Mouse (Mus musculus) stomach, embryonic 14.5 days (tissue): ENCODE results near the gene Bpifb2. TPM values are rescaled to one million over a fixed set of nuclear protein-coding genes. Genes with fewer than 3 reads are reported as not detected.

Source experiments
- ATAC-seq: fragments of 200-750 bp; cut with Nextera tagmentation; 2 replicates; pipeline ENCODE4 v1.8.0; 2017; ENCODE audit warnings: low read depth, moderate TSS enrichment; ENCODE audit not compliant: insufficient number of reproducible peaks, insufficient read depth, low FRiP score
- H3K27ac ChIP-seq: fragments of 300-500 bp; sonication (generic); 2 replicates; pipeline ENCODE4 v1.5.1; 2014; ENCODE audit warnings: mild to moderate bottlenecking, low read length, moderate library complexity, mixed read lengths
- H3K27me3 ChIP-seq: fragments of 300-500 bp; sonication (generic); 2 replicates; pipeline ENCODE4 v1.6.1; 2014; ENCODE audit warnings: low read length, control low read depth, mixed read lengths; ENCODE audit not compliant: control insufficient read depth, insufficient read depth
- H3K36me3 ChIP-seq: fragments of 300-500 bp; sonication (generic); 2 replicates; pipeline ENCODE4 v1.6.1; 2014; ENCODE audit warnings: mild to moderate bottlenecking, control low read depth, low read length, moderate library complexity, mixed read lengths; ENCODE audit not compliant: control insufficient read depth, insufficient read depth
- H3K4me1 ChIP-seq: fragments of 300-500 bp; sonication (generic); 2 replicates; pipeline ENCODE4 v1.6.1; 2014; ENCODE audit warnings: low read length, control low read depth, mixed read lengths; ENCODE audit not compliant: control insufficient read depth, insufficient read depth
- H3K4me2 ChIP-seq: fragments of 300-500 bp; sonication (generic); replicated peaks from 2 replicates; pipeline ENCODE4 v1.6.1; 2014; ENCODE audit warnings: low read depth, low read length, control low read depth
- H3K4me3 ChIP-seq: fragments of 300-500 bp; sonication (generic); 2 replicates; pipeline ENCODE4 v1.5.1; 2014; ENCODE audit warnings: low read depth, low read length, control low read depth
- H3K9ac ChIP-seq: fragments of 300-500 bp; sonication (generic); replicated peaks from 2 replicates; pipeline ENCODE4 v1.6.1; 2014; ENCODE audit warnings: low read depth, mild to moderate bottlenecking, control low read depth, low read length, moderate library complexity, mixed read lengths
- H3K9me3 ChIP-seq: fragments of 300-500 bp; sonication (generic); 2 replicates; pipeline ENCODE4 v1.6.1; 2016; ENCODE audit warnings: low read depth, low read length, control low read depth; ENCODE audit not compliant: control insufficient read depth
- WGBS: fragments of 180-500 bp; shearing (Covaris S2); extraction: QIAGEN DNeasy Blood & Tissue Kit; methylation state at CpG from one replicate; pipeline ENCODE4 v1.1.7; 2014; 5-methylcytosine and 5-hydroxymethylcytosine counted together
- polyA plus RNA-seq: library from polyadenylated mRNA; unstranded; fragments of >200 nt; fragmentation: Nextera tagmentation; extraction: Ambion mirVana; gene quantifications from 2 replicates; pipeline ENCODE4 v1.2.1, GENCODE M21; 2014

Bpifb2 gene
- polyA plus RNA-seq, 1 experiment from 2014 or later = not detected

GRCm38 (mm10) chr2:153851030-153851360 lies 23.9 kb upstream of the Bpifb2 start:
- no peak overlapping the region for H3K9ac ChIP-seq
- no peak overlapping the region for H3K27ac ChIP-seq
- 46% methylated on average over 4 of the region's 4 CpGs for WGBS
- no peak for ATAC-seq
- H3K27me3 ChIP-seq = no peaks in the 10 kb centered on the region
- H3K36me3 ChIP-seq = no peaks in the 10 kb centered on the region
- H3K4me3 ChIP-seq = no peak overlapping the region
- H3K9me3 ChIP-seq = no peaks in the 10 kb centered on the region
- no peak overlapping the region for H3K4me2 ChIP-seq
- H3K4me1 ChIP-seq = no peaks in the 10 kb centered on the region

GRCm38 (mm10) chr2:153853544-153853943 lies 21.3 kb upstream of the Bpifb2 start:
- Histone ChIP-seq H3K4me3 (no peak overlapping the region), H3K9me3 (no peaks in the 10 kb centered on the region), H3K27me3 (no peaks in the 10 kb centered on the region), H3K9ac (no peak overlapping the region), H3K4me1 (no peaks in the 10 kb centered on the region), H3K4me2 (no peak overlapping the region), H3K27ac (no peak overlapping the region), H3K36me3 (no peaks in the 10 kb centered on the region)
- WGBS = 19% methylated on average over 5 of the region's 5 CpGs
- ATAC-seq = peak; percentile 18; the same call in 1 of the 2 replicates

GRCm38 (mm10) chr2:153859581-153859980 lies 15.3 kb upstream of the Bpifb2 start:
- Histone ChIP-seq H3K9me3 (no peaks in the 10 kb centered on the region), H3K9ac (no peak overlapping the region), H3K36me3 (no peaks in the 10 kb centered on the region), H3K27ac (no peak overlapping the region), H3K4me2 (no peak overlapping the region), H3K27me3 (no peaks in the 10 kb centered on the region), H3K4me1 (no peaks in the 10 kb centered on the region), H3K4me3 (no peak overlapping the region)
- ATAC-seq = no peak
- WGBS = 76% methylated on average over 2 of the region's 2 CpGs

- Histone ChIP-seq H3K4me3 (no peak overlapping the region), H3K36me3 (no peaks in the 10 kb centered on the region), H3K9me3 (no peaks in the 10 kb centered on the region), H3K4me2 (no peak overlapping the region), H3K27me3 (no peaks in the 10 kb centered on the region), H3K9ac (no peak overlapping the region), H3K4me1 (no peaks in the 10 kb centered on the region), H3K27ac (no peak overlapping the region)
- no peak for ATAC-seq
- 82% methylated on average over 11 of the region's 11 CpGs for WGBS
These were observed 14.5 kb upstream of the Bpifb2 start for GRCm38 (mm10) chr2:153860315-153860714.

GRCm38 (mm10) chr2:153860715-153861114 lies 14.1 kb upstream of the Bpifb2 start:
- no peak overlapping the region for H3K9ac ChIP-seq
- WGBS = 50% methylated on average over 3 of the region's 3 CpGs
- H3K9me3 ChIP-seq = no peaks in the 10 kb centered on the region
- no peak overlapping the region for H3K27ac ChIP-seq
- no peaks in the 10 kb centered on the region for H3K27me3 ChIP-seq
- no peak for ATAC-seq
- H3K4me3 ChIP-seq = no peak overlapping the region
- H3K4me1 ChIP-seq = no peaks in the 10 kb centered on the region
- H3K4me2 ChIP-seq = no peak overlapping the region
- no peaks in the 10 kb centered on the region for H3K36me3 ChIP-seq

- ATAC-seq = no peak
- 83% methylated on average over 3 of the region's 3 CpGs for WGBS
These were observed 12.9 kb upstream of the Bpifb2 start for GRCm38 (mm10) chr2:153861960-153862359.

GRCm38 (mm10) chr2:153870984-153871383 lies 3.9 kb upstream of the Bpifb2 start, which contains the start of gene Sun5:
TSS of gene Sun5 (minus strand) at chr2:153871084.
- no peak within 1 kb of the TSS for H3K27ac ChIP-seq
- WGBS = 84% methylated on average over 4 of the region's 4 CpGs
- ATAC-seq = no peak

More at GRCm38 (mm10) chr2:153861960-153862359, 12.9 kb upstream of the Bpifb2 start:
- Histone ChIP-seq H3K4me2 (no peak overlapping the region), H3K4me3 (no peak overlapping the region), H3K9me3 (no peaks in the 10 kb centered on the region), H3K27ac (no peak overlapping the region), H3K4me1 (no peaks in the 10 kb centered on the region), H3K36me3 (no peaks in the 10 kb centered on the region), H3K27me3 (no peaks in the 10 kb centered on the region), H3K9ac (no peak overlapping the region)

GRCm38 (mm10) chr2:153899111-153899510 lies 24.3 kb downstream of the Bpifb2 start:
- 84% methylated on average over 5 of the region's 5 CpGs for whole genome bisulfite sequencing

More at GRCm38 (mm10) chr2:153870984-153871383, 3.9 kb upstream of the Bpifb2 start, which contains the start of gene Sun5:
- Histone ChIP-seq H3K36me3 (no peaks in the 10 kb centered on the region), H3K9me3 (no peaks in the 10 kb centered on the region), H3K4me1 (no peaks in the 10 kb centered on the region), H3K27me3 (no peaks in the 10 kb centered on the region), H3K9ac (no peak within 1 kb of the TSS), H3K4me2 (no peak within 1 kb of the TSS), H3K4me3 (no peak within 1 kb of the TSS)

GRCm38 (mm10) chr2:153900088-153900487 lies 25.2 kb downstream of the Bpifb2 start, which contains the start of gene Bpifb6:
TSS of gene Bpifb6 (plus strand) at chr2:153900388.
- Histone ChIP-seq H3K4me3 (no peak within 1 kb of the TSS), H3K9ac (no peak within 1 kb of the TSS), H3K4me2 (no peak within 1 kb of the TSS), H3K27ac (no peak within 1 kb of the TSS), H3K9me3 (no peaks in the 10 kb centered on the region), H3K36me3 (no peaks in the 10 kb centered on the region), H3K27me3 (no peaks in the 10 kb centered on the region), H3K4me1 (no peaks in the 10 kb centered on the region)
- no peak for ATAC-seq
- WGBS = 77% methylated on average over 4 of the region's 4 CpGs

More at GRCm38 (mm10) chr2:153899111-153899510, 24.3 kb downstream of the Bpifb2 start:
- Histone ChIP-seq H3K4me1 (no peaks in the 10 kb centered on the region), H3K27ac (no peak overlapping the region), H3K4me2 (no peak overlapping the region), H3K9ac (no peak overlapping the region), H3K9me3 (no peaks in the 10 kb centered on the region), H3K4me3 (no peak overlapping the region), H3K27me3 (no peaks in the 10 kb centered on the region), H3K36me3 (no peaks in the 10 kb centered on the region)
- no peak for ATAC-seq
